Mouse (Mus musculus) small intestine, adult 10 weeks (tissue): ENCODE results near the gene 4931414P19Rik. TPM values are rescaled to one million over a fixed set of nuclear protein-coding genes. Genes with fewer than 3 reads are reported as not detected.

Source experiments
- polyA plus RNA-seq: library from polyadenylated mRNA; stranded (reverse); fragments of 350-450 nt; fragmentation: Illumina TruSeq; extraction: RNeasy Lipid Tissue Mini Kit (QIAGEN cat#74804); gene quantifications from one replicate; pipeline ENCODE4 v1.2.3, GENCODE M21; 2014; ENCODE audit warnings: low replicate concordance

The 4931414P19Rik gene
- polyA plus RNA-seq = 1.3 TPM

DNA sequence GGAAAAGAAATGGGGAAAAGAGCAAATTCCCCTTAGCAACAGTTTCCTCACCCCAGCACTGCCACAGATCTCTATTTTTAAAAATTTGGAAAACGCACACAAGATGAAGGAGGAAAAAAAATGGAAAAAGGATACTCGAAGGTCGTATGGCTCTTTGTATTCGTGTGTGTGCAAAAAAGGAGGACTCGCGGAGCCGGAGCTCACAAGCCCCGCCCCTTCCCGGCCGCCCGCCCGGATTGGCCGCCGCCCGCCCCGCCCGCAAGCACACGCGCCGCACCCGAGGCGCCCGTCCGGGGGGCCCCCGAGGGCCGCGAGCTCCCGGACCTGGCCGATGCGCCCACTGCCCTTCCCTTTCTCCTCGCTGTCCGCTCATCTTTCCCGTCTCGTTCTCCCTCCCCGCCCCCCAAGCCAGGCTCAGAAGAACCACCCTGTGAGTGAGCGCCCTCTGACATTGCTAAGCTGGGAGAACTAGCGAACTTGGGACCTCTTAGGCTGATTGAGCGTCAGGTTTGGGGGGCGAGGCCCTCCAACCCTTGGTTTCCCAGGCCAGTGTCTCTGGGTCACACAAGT, at the start of gene 4931414P19Rik:
Gene 4931414P19Rik, minus strand, starts transcription at position 242 of the 570 bp plus-strand sequence.

DNA sequence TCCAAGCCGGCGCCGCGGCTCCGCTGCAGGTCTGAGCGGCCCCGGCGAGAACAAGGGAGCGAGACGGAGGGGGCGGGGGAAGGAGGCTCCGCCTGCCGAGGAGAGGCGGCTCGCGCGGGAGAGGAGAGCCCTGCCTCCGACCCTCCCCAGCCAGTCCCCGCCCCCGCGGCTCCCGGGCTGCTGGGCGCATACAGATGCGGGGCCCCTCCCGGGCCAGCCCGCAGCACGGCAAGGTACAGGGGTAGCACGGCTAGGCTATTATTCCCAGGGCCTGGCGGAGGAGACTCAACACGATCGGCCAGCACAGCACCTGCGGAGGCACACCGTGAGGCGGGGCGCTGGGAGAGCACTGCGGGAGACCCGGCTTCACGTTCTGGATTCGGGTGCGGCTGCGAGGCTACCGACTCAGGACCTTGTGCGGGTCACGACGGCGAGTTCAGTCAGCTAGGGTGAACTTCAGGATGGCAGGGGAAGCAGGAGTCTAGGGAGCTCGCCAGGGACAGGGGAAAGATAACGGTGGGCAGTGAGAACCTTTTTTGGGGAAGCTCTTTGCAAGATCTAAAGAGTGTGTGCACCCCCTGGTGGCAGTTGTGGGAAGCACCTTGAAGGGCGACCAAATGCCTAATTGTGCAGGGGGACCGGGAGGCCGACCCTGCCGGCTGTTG, 35.6 kb upstream of the 4931414P19Rik start, which contains the start of gene Cdh24:
Gene Cdh24, minus strand, starts transcription at position 60 of the 665 bp plus-strand sequence.

DNA sequence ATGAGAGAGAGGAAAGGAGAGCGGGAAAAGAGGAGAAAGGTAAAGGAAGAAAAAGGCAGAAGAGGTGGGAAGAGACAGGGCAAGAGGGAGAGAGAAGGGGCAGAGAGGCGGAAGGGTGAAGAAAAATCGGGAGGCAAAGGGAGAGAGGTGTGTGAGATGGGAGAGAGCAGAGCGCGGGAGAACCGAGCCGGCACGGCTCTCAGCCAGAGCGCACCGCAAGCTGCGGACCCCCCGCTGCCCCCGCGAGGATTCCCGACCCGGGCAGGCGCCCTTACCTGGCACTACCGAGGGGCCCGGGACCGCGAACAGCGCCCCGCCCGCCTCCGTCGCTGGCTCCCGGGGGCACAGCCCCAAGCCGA, 35.1 kb upstream of the 4931414P19Rik start, which contains the start of gene Gm17606:
Gene Gm17606, plus strand, starts transcription at position 7 of the 359 bp plus-strand sequence.

DNA sequence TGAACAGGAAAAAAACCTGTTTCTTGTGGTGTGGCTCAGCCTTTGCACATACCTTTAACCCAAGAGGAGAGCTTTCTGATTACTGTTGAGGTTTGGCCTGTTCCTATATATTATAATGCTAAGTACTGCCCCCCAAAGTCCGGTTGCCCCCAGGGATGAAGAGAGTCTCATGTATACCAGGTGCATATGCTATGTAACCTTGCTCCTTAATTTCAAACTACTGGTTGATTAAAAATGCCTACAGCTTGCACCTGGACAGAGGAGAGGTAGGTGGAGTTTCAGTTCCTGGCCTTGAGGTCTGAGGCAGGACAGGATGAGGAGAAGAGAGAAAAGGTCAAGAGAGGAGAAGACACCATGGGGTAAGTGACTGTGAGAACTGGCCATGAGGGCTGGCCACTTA, 15.3 kb upstream of the 4931414P19Rik start, which contains the start of gene Psmb11:
Gene Psmb11, plus strand, starts transcription at position 301 of the 400 bp plus-strand sequence.

DNA sequence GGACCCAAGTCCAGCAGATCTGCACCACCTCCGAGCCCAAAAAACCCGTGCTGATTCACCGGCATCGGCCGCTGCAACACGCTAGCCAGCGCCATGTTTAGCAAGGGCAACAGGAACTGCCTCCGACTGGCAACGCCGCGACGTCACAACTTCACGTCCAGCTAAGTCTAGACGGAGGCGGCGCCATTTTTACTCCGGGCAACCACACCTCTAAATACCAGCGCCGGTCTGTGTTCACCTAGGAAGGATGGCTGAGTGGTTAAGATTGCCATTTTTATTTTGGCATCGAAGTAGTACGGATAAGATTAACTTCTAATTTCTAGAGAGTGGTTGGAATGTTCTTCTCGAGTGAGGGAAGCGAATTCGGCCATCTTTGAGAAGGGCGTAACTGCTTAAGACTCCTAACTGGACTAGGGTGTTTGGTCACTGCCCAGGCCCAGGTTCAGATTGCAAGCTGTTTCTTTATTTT, 12.1 kb upstream of the 4931414P19Rik start, which contains the start of gene Psmb5:
Gene Psmb5, minus strand, starts transcription at position 126 of the 469 bp plus-strand sequence.

DNA sequence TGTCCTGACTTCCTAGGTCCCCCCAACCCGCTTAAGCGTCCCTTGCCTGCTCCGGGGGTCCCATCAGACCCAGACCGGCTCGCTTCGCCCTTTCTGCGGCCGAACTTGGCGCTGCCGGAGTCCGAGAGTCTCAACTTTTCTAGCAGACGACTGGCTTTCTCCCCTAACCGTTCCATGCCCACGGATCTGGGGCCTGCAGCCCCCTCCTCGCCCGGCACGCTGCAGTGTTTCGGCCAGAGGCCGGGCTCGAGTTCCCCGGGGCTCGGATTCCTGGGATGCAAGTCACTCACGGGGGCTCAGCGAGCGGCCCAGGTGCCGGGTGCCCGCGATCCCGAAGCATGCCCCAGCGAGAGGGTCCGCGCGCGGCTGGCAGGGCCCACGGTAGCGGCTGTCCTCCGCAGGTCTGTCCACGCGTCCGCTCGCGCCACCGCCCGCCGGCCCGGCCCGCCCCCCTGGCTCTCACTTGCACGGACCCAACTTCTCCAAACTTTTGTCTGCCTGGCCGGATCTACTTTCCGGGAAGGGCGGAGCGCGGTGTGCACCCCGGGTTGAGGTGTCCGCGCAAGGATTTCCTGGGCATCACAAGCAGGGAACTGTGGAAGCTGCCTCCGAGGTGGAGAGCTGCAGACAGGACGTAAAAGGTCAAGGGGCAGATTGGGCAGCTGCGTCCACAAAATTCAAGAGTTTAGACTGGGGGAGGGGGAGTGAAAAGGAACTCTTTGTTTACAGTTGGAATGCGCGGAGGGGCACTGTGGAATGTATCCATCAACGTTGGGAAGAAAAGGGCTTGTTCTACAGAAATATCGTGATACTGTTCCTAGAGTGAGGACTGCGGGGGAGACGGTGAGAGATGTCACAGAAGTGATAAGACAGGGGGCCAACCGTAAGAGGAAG, 28.5 kb downstream of the 4931414P19Rik start, which contains the start of gene Ajuba:
Gene Ajuba, minus strand, starts transcription at position 470 of the 894 bp plus-strand sequence.

DNA sequence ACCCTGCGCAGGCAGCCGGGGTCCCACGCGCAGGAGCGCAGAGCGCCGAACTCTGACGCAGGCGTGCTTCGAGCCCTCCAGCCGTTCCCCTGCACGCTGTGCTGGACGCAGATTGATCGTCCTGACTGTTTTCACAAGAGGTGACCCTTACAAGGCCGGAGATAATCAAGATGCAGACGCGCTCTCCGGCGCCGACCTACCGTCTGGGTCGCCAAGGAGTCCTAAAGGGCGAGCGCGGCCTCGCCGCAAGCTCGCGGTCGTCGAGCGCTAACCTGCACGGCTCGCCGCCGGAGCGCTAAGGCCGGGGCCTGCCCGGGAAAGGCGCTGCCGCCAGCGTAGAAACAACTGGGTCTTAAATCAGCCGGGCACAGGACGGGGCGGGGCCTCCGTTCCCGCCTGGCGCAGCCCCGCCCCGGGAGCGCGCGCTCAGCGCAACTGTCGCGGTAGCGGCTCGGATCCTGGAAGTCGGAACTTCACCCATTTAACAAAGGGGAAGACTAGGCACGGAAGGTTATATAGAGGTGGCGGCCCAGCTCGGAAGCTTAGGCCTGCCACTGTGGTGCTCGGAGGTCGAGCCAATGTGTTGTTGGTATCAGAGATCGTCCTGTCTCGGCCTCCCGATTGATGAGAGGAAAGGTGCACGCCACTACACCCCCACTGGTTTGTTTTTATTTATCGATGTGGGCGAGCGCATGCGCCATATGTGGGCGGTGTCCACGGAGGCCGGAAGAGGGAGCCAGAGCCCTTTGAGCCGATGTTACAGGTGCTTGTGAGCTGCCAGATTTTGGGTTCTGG, 51.6 kb downstream of the 4931414P19Rik start, which contains the start of gene Haus4:
Gene Haus4, minus strand, starts transcription at position 642 of the 795 bp plus-strand sequence.

Other genes starting within 250 kb of the 4931414P19Rik start
- 10.3 TPM for gene Oxa1l, start 245.2 kb downstream of the 4931414P19Rik start, polyA plus RNA-seq
- 17.1 TPM for gene Slc7a7, start 188.2 kb downstream of the 4931414P19Rik start, polyA plus RNA-seq
- 33.3 TPM for gene Mrpl52, start 179.1 kb downstream of the 4931414P19Rik start, polyA plus RNA-seq
- 10.3 TPM for gene Mmp14, start 174.4 kb downstream of the 4931414P19Rik start, polyA plus RNA-seq
- 4.1 TPM for gene Lrp10, start 141.9 kb downstream of the 4931414P19Rik start, polyA plus RNA-seq
- not detected for gene Rem2, start 129.9 kb downstream of the 4931414P19Rik start, polyA plus RNA-seq
- gene Prmt5, start 88.5 kb downstream of the 4931414P19Rik start, polyA plus RNA-seq = 14.8 TPM
- 5.1 TPM for gene Haus4, start 51.4 kb downstream of the 4931414P19Rik start, polyA plus RNA-seq
- gene Ajuba, start 28.4 kb downstream of the 4931414P19Rik start, polyA plus RNA-seq = 1.0 TPM
- gene Psmb5, start 12.0 kb upstream of the 4931414P19Rik start, polyA plus RNA-seq = 0.52 TPM
- gene Psmb11, start 15.4 kb upstream of the 4931414P19Rik start, polyA plus RNA-seq = not detected
- not detected for gene Gm17606, start 35.0 kb upstream of the 4931414P19Rik start, polyA plus RNA-seq
- not detected for gene Cdh24, start 35.4 kb upstream of the 4931414P19Rik start, polyA plus RNA-seq
- 21.3 TPM for gene 1700123O20Rik, start 80.2 kb upstream of the 4931414P19Rik start, polyA plus RNA-seq
- 101 TPM for gene Acin1, start 80.9 kb upstream of the 4931414P19Rik start, polyA plus RNA-seq
- not detected for gene Gm29776, start 92.8 kb upstream of the 4931414P19Rik start, polyA plus RNA-seq
- not detected for gene Cebpe, start 106.2 kb upstream of the 4931414P19Rik start, polyA plus RNA-seq
- gene Slc7a8, start 176.0 kb upstream of the 4931414P19Rik start, polyA plus RNA-seq = 32.0 TPM
- not detected for gene Rnf212b, start 208.1 kb upstream of the 4931414P19Rik start, polyA plus RNA-seq